8 mouse cellular contexts compared by ENCODE assay signal in the genomic region with DNA sequence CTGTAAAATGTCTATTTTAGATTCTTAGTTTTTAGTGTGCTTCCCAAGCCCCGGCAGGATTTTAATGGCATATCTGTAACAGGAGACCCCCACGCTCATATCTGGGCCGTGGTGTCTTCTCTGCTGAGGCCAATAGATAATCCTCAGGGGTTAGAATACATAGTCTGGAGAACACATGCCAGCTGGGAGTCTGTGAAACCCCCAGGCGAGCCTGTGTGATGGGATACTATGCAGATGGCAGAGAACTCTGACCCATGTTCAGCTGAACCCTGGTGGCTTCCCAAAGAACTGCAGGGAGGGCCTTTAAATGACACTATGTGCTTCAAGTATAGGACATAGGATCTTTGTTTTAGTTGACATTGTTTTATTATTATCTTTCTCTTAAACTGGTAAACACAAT.
DNase-seq lines count a peak whose midpoint lies in the region; ATAC-seq lines count a peak whose summit lies in the region.

No protein-coding gene starts in this region.

- peak overlapping the region; percentile 73 for H3K27ac ChIP-seq in embryonic facial prominence, embryonic 14.5 days (replicated peaks; ENCODE audit: low read depth, low read length)
- peak overlapping the region; percentile 95 for H3K27ac ChIP-seq in heart, embryonic 15.5 days
- H3K27ac ChIP-seq in midbrain, embryonic 14.5 days (replicated peaks; ENCODE audit: low read depth, low read length), result peak overlapping the region; percentile 74

- H3K4me1 ChIP-seq in embryonic facial prominence, embryonic 14.5 days (ENCODE audit: control insufficient read depth, insufficient read depth, low read length), result peaks cover 21% of the 10 kb centered on the region
- peaks cover 16% of the 10 kb centered on the region for H3K4me1 ChIP-seq in heart, embryonic 15.5 days (replicated peaks)
- H3K4me1 ChIP-seq in midbrain, embryonic 14.5 days (ENCODE audit: control insufficient read depth, insufficient read depth, low read length), result peaks cover 11% of the 10 kb centered on the region; the same call in 1 of the 2 replicates

- no peaks in the 10 kb centered on the region for H3K36me3 ChIP-seq in embryonic facial prominence, embryonic 14.5 days (ENCODE audit: control insufficient read depth, insufficient read depth, low read length)
- H3K36me3 ChIP-seq in heart, embryonic 15.5 days, result no peaks in the 10 kb centered on the region
- no peaks in the 10 kb centered on the region for H3K36me3 ChIP-seq in midbrain, embryonic 14.5 days (ENCODE audit: control insufficient read depth, insufficient read depth, low read length)

- H3K27me3 ChIP-seq in embryonic facial prominence, embryonic 14.5 days (replicated peaks; ENCODE audit: control insufficient read depth, insufficient read depth, low read length), result no peaks in the 10 kb centered on the region
- no peaks in the 10 kb centered on the region for H3K27me3 ChIP-seq in heart, embryonic 15.5 days
- no peaks in the 10 kb centered on the region for H3K27me3 ChIP-seq in midbrain, embryonic 14.5 days (ENCODE audit: control insufficient read depth, insufficient read depth, low read length)

- H3K4me3 ChIP-seq in embryonic facial prominence, embryonic 14.5 days (ENCODE audit: low read depth, low read length), result no peak overlapping the region
- no peak overlapping the region for H3K4me3 ChIP-seq in heart, embryonic 15.5 days
- H3K4me3 ChIP-seq in midbrain, embryonic 14.5 days (replicated peaks; ENCODE audit: low read depth, low read length), result no peak overlapping the region

- H3K9me3 ChIP-seq in embryonic facial prominence, embryonic 14.5 days (ENCODE audit: control insufficient read depth, low read length), result no peaks in the 10 kb centered on the region
- no peaks in the 10 kb centered on the region for H3K9me3 ChIP-seq in heart, embryonic 15.5 days (replicated peaks)
- no peaks in the 10 kb centered on the region for H3K9me3 ChIP-seq in midbrain, embryonic 14.5 days (ENCODE audit: control insufficient read depth, low read length)

- peak overlapping the region; percentile 8; the same call in 1 of the 2 replicates for H3K4me2 ChIP-seq in embryonic facial prominence, embryonic 14.5 days (ENCODE audit: low read depth, low read length)
- H3K4me2 ChIP-seq in heart, embryonic 15.5 days, result peak overlapping the region; percentile 51
- H3K4me2 ChIP-seq in midbrain, embryonic 14.5 days (ENCODE audit: low read length), result no peak overlapping the region

- no peak overlapping the region for H3K9ac ChIP-seq in embryonic facial prominence, embryonic 14.5 days (ENCODE audit: low read depth, low read length)
- no peak overlapping the region for H3K9ac ChIP-seq in heart, embryonic 15.5 days
- H3K9ac ChIP-seq in midbrain, embryonic 14.5 days (replicated peaks; ENCODE audit: low read length), result no peak overlapping the region

- 10% methylated on average over 4 of the region's 4 CpGs for WGBS in embryonic facial prominence, embryonic 14.5 days
- 11% methylated on average over 4 of the region's 4 CpGs for WGBS in heart, embryonic 15.5 days
- 13% methylated on average over 4 of the region's 4 CpGs for WGBS in large intestine, adult 2 months
- 17% methylated on average over 4 of the region's 4 CpGs for WGBS in midbrain, embryonic 14.5 days

- peak; percentile 73; the same call in 1 of the 2 replicates for ATAC-seq in embryonic facial prominence, embryonic 14.5 days (ENCODE audit: low read depth)
- peak; percentile 71 for ATAC-seq in heart, embryonic 15.5 days (replicated peaks; ENCODE audit: insufficient number of reproducible peaks, insufficient read depth, low FRiP score, low read depth)
- 0 out of 2 replicates have a peak, but pooled peaks have one; percentile 53 for ATAC-seq in midbrain, embryonic 14.5 days (ENCODE audit: low FRiP score, low TSS enrichment)

- peak; percentile 32 to 55 for DNase-seq in cerebellum, postnatal 4 days (ENCODE audit: low spot score in 2 of 2)
- no peak for DNase-seq in cerebellum, adult 11 months
- peak; percentile 41 for DNase-seq in ES-CJ7 (ENCODE audit: low read depth, low spot score)
- DNase-seq in embryonic facial prominence, embryonic 14.5 days (ENCODE audit: low spot score), result peak; percentile 73
- DNase-seq in large intestine, adult 2 months (ENCODE audit: low read depth, low spot score), result peak; percentile 38
- peak; percentile 80 for DNase-seq in midbrain, embryonic 14.5 days
- no peak for DNase-seq in MN1 (ENCODE audit: low spot score)

Comparison
In these comparisons a context has a peak if more than half of its experiments do, and no peak if none do; other contexts are left out.
1. DNase-seq: peak in cerebellum, postnatal 4 days (2 of 2), ES-CJ7 (single experiment), embryonic facial prominence, embryonic 14.5 days (single experiment), large intestine, adult 2 months (single experiment) and midbrain, embryonic 14.5 days (single experiment); none in cerebellum, adult 11 months (single experiment) and MN1 (single experiment).
2. Peak in every context shown above with its lines, with median percentiles within 50 percentile points of each other: ATAC-seq and H3K27ac ChIP-seq.